Comparison of ENCODE assay signal across 9 mouse cellular contexts in genomic region chr13:41642851-41643250, GRCm38 (mm10). TPM values are rescaled to one million over a fixed set of nuclear protein-coding genes. Genes with fewer than 3 reads are reported as not detected.
DNase-seq lines count a peak whose midpoint lies in the region; ATAC-seq and TF ChIP-seq lines count a peak whose summit lies in the region.
"Had no signal": no experiment of that assay in that cellular context is flagged by ENCODE, and none has a peak within 500 bp of the region (broad histone marks: within the 10 kb centered on the region; RNA-seq: fewer than 3 reads in every experiment).

No protein-coding gene starts in this region.

- H3K4me1 ChIP-seq in spleen, adult 2 months (ENCODE audit: control insufficient read depth, insufficient read depth, insufficient read length): no peaks in the 10 kb centered on the region
- peaks cover 25% of the 10 kb centered on the region for H3K4me1 ChIP-seq in forebrain, embryonic 10.5 days
- H3K4me1 ChIP-seq in midbrain, postnatal 0 days (ENCODE audit: insufficient read depth, low read length): no peaks in the 10 kb centered on the region; the same call in 1 of the 2 replicates

- no peak for TF ChIP-seq POLR2A in spleen, adult 2 months (IDR thresholded peaks at IDR 0.05; ENCODE audit: low read depth, low read length)

- whole genome bisulfite sequencing in spleen, adult 2 months: 38% methylated on average over 6 of the region's 6 CpGs
- 33% methylated on average over 6 of the region's 6 CpGs for WGBS in forebrain, embryonic 10.5 days
- 21% methylated on average over 6 of the region's 6 CpGs for WGBS in midbrain, postnatal 0 days

- no peaks in the 10 kb centered on the region for H3K27me3 ChIP-seq in spleen, adult 2 months (ENCODE audit: control insufficient read depth, insufficient read depth, low read length)
- H3K27me3 ChIP-seq in forebrain, embryonic 10.5 days (ENCODE audit: poor library complexity, severe bottlenecking): no peaks in the 10 kb centered on the region
- no peaks in the 10 kb centered on the region for H3K27me3 ChIP-seq in midbrain, postnatal 0 days (ENCODE audit: insufficient read depth, low read length)
- H3K27me3 ChIP-seq: embryonic facial prominence, embryonic 13.5 days had no signal

- intact Hi-C loops in heart, postnatal 36 days (cut with DNase I): loop anchor here (2.0 to 10.0 kb wide), 8 partner anchors 66 to 1179 kb away; partner anchors contain the start of gene Edn1

- H3K36me3 ChIP-seq in spleen, adult 2 months (ENCODE audit: control insufficient read depth, insufficient read depth, low read length): peaks cover 1% of the 10 kb centered on the region; the same call in 1 of the 2 replicates
- no peaks in the 10 kb centered on the region for H3K36me3 ChIP-seq in forebrain, embryonic 10.5 days (replicated peaks)
- no peaks in the 10 kb centered on the region for H3K36me3 ChIP-seq in midbrain, postnatal 0 days (ENCODE audit: insufficient read depth, low read length)
- H3K36me3 ChIP-seq: embryonic facial prominence, embryonic 13.5 days had no signal

- H3K4me3 ChIP-seq in spleen, adult 2 months (ENCODE audit: extremely low read depth, insufficient read depth, insufficient read length): no peak overlapping the region
- no peak overlapping the region for H3K4me3 ChIP-seq in forebrain, embryonic 10.5 days
- no peak overlapping the region for H3K4me3 ChIP-seq in midbrain, postnatal 0 days (ENCODE audit: low read depth, low read length)
- H3K4me3 ChIP-seq: embryonic facial prominence, embryonic 13.5 days had no signal

- ATAC-seq in midbrain, postnatal 0 days (ENCODE audit: low FRiP score): no peak

- H3K9ac ChIP-seq in midbrain, postnatal 0 days (replicated peaks; ENCODE audit: low read length, poor library complexity, severe bottlenecking): no peak overlapping the region
- H3K9ac ChIP-seq: embryonic facial prominence, embryonic 13.5 days had no signal

- TF ChIP-seq CTCF in spleen, adult 2 months (IDR thresholded peaks at IDR 0.05; ENCODE audit: extremely low read depth, insufficient read depth, insufficient read length, insufficient replicate concordance): no peak
- TF ChIP-seq CTCF in midbrain, postnatal 0 days (IDR thresholded peaks at IDR 0.05): peak; percentile 89

- H3K9me3 ChIP-seq in forebrain, embryonic 10.5 days: no peaks in the 10 kb centered on the region
- no peaks in the 10 kb centered on the region for H3K9me3 ChIP-seq in midbrain, postnatal 0 days (ENCODE audit: low read length)
- H3K9me3 ChIP-seq: embryonic facial prominence, embryonic 13.5 days had no signal

- H3K27ac ChIP-seq in spleen, adult 2 months (ENCODE audit: insufficient read depth, low read length): no peak overlapping the region
- H3K27ac ChIP-seq in forebrain, embryonic 10.5 days: no peak overlapping the region
- no peak overlapping the region for H3K27ac ChIP-seq in midbrain, postnatal 0 days (ENCODE audit: low read depth, low read length)
- H3K27ac ChIP-seq: embryonic facial prominence, embryonic 13.5 days had no signal

- H3K4me2 ChIP-seq in midbrain, postnatal 0 days (ENCODE audit: low read depth, low read length, poor library complexity, severe bottlenecking): no peak overlapping the region
- H3K4me2 ChIP-seq: embryonic facial prominence, embryonic 13.5 days had no signal

- peak; percentile 3 to 26 for DNase-seq in spleen, adult 2 months (ENCODE audit: low read depth in 1 of 2, low spot score in 2 of 2)
- DNase-seq in spleen, adult 12 weeks (ENCODE audit: low spot score): no peak
- peak; percentile 5 for DNase-seq in c-Kit-negative CD71-positive TER-119-positive erythroid progenitor cells, embryonic 14.5 days (ENCODE audit: low read depth, low spot score)
- DNase-seq in forebrain, embryonic 10.5 days (ENCODE audit: extremely low spot score, low spot score): peak; percentile 47
- DNase-seq in heart, postnatal 36 days: peak; percentile 70 to 77
- DNase-seq in left cerebral cortex, adult 18-20 months (ENCODE audit: low spot score in 2 of 2): peak; percentile 73 to 82
- DNase-seq in midbrain, postnatal 0 days (ENCODE audit: low spot score): peak; percentile 81
- DNase-seq in urinary bladder, postnatal 4 days (ENCODE audit: low spot score in 2 of 2): peak; percentile 39 to 68

RNA-seq across cellular contexts. Expression of gene Tmem170b, which starts 37.1 kb away (rescaled TPM):
- polyA plus RNA-seq in spleen, adult 2 months (2012; rRNA removed): 6.0 and 7.5 TPM in 2 replicates
- 11.4 and 12.2 TPM in 2 replicates for polyA plus RNA-seq in forebrain, embryonic 10.5 days (2016; fragmentation: Nextera tagmentation; extraction: Ambion mirVana)
- 10 to 100 TPM; 21.7 to 24.2 TPM for total RNA-seq in heart, postnatal 36 days (2021)
- 10 to 100 TPM; 90.5 to 94.0 TPM for total RNA-seq in left cerebral cortex, adult 18-20 months (2021)
- 33.2 and 39.3 TPM in 2 replicates for total RNA-seq in midbrain, postnatal 0 days (2014; rRNA removed)
- 37.4 and 39.3 TPM in 2 replicates for polyA plus RNA-seq in midbrain, postnatal 0 days (2015; fragmentation: Nextera tagmentation; extraction: Ambion mirVana)
